Mouse (Mus musculus) frontal cortex, postnatal 36 days (tissue): Measurements from ENCODE around the gene Btbd35f1.
"Not testable (repeated sequence)": the region's sequence is repeated elsewhere in the genome, so short reads cannot be mapped to it uniquely, and the experiment has no call there.

Source experiments
- DNase-seq, 2 experiments: peaks; one replicate each; pipeline ENCODE4 v3.0.0; 2022; ENCODE audit warnings: low spot score in 2 of 2

Btbd35f1 gene

DNA sequence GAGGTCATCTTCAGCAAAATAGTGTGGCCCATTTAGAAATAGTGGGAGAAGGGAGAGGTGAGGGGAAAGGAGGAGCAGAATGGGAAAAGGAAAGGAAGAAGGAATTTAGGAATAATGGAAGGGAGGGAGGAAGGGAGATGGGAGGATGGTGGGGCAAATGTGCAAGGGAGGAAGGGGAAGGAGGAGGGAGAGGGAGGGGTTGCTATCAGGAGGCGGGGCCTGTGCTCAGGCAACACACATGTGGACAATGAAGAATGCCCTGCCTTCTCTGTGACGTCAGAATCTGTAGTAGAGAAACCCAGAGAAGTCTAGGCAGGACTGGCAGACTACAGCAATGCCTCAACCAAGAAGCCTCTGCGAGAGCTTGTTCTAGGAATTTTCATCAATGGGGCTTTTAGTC lies at the start of gene Btbd35f1:
TSS of gene Btbd35f1 (plus strand) at position 301 of the 400 bp plus-strand sequence.
- not testable (repeated sequence) for DNase-seq

- not testable (repeated sequence) for DNase-seq
Observed at GRCm38 (mm10) chrX:32590878-32591542, 31.2 kb downstream of the Btbd35f1 start.

- not testable (repeated sequence) for DNase-seq
Observed at GRCm38 (mm10) chrX:32601008-32601407, 41.2 kb downstream of the Btbd35f1 start.

GRCm38 (mm10) chrX:32601425-32601824 lies 41.6 kb downstream of the Btbd35f1 start:
- DNase-seq, result not testable (repeated sequence)
